Mouse (Mus musculus) kidney, adult 2 months (tissue): ENCODE measurements around the gene Oser1. TPM values are rescaled to one million over a fixed set of nuclear protein-coding genes. Genes with fewer than 3 reads are reported as not detected.
"Not testable (repeated sequence)": the region's sequence is repeated elsewhere in the genome, so short reads cannot be mapped to it uniquely, and the experiment has no call there.

Experiments used
- DNase-seq: peaks from one replicate; pipeline ENCODE4 v3.0.0; 2021
- H3K27ac ChIP-seq: fragments of 200-500 bp; 2 replicates; pipeline ENCODE4 v1.5.1; 2012; ENCODE audit warnings: low read depth, low read length, control low read depth, inconsistent platforms; ENCODE audit not compliant: insufficient read depth
- H3K27me3 ChIP-seq: fragments of 200-500 bp; replicated peaks from 2 replicates; pipeline ENCODE4 v1.6.1; 2012; ENCODE audit warnings: mild to moderate bottlenecking, moderate library complexity, low read length, inconsistent platforms; ENCODE audit not compliant: control insufficient read depth, insufficient read depth
- H3K36me3 ChIP-seq: fragments of 200-500 bp; 2 replicates; pipeline ENCODE4 v1.6.1; 2012; ENCODE audit warnings: mild to moderate bottlenecking, moderate library complexity, low read length, inconsistent platforms; ENCODE audit not compliant: control insufficient read depth, insufficient read depth
- H3K4me1 ChIP-seq: fragments of 200-500 bp; 2 replicates; pipeline ENCODE4 v1.6.1; 2011; ENCODE audit warnings: low read length; ENCODE audit not compliant: control insufficient read depth, insufficient read depth
- H3K4me3 ChIP-seq: fragments of 200-500 bp; 2 replicates; pipeline ENCODE4 v1.5.1; 2011; ENCODE audit warnings: mild to moderate bottlenecking, low read depth, low read length, control low read depth; ENCODE audit not compliant: insufficient read depth
- CTCF ChIP-seq: fragments of 200-500 bp; conservative IDR thresholded peaks from 2 replicates; pipeline ENCODE4 v1.5.1; 2011; ENCODE audit warnings: low read depth, mild to moderate bottlenecking, control low read depth, low read length, moderate library complexity, mixed read lengths; ENCODE audit not compliant: insufficient read depth, insufficient read length
- POLR2A ChIP-seq: fragments of 200-500 bp; IDR thresholded peaks from one replicate; pipeline ENCODE4 v1.6.1; 2011; ENCODE audit warnings: low read depth, low read length, control low read depth
- WGBS: fragments of 180-500 bp; shearing (Covaris S2); methylation state at CpG from one replicate; pipeline ENCODE4 v1.1.7; 2018; 5-methylcytosine and 5-hydroxymethylcytosine counted together
- polyA plus RNA-seq: library from polyadenylated mRNA; depleted of rRNA; stranded (reverse); fragments of >200 nt; gene quantifications from 2 replicates; pipeline ENCODE4 v1.2.3, GENCODE M21; 2012

The Oser1 gene
- polyA plus RNA-seq, 1 experiment = 13.9 TPM

DNA sequence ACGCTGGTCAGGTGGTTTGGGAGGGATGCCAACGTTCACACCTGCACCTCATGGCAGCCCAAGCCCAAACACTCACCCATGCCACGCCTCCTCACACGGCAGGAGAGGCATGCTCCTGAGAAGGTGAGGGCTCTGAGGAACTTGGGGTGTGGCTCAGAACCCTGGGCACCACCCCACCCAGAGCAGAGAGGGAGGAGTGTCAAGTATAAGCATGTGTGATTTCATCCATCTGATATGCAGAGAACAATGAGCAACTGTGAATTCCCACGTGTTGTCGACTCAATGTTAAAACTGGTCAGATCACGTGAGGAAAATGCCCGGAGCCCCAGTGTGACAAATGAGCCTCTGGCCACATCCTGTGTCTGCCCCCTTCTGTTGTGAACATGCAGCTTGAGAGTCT is 42.3 kb upstream of the Oser1 start:
- no peak for TF ChIP-seq POLR2A
- no peak for TF ChIP-seq CTCF
- DNase-seq = no peak
- 70% methylated on average over 8 of the region's 8 CpGs for WGBS
- peaks cover 8% of the 10 kb centered on the region; the same call in 1 of the 2 replicates for H3K4me1 ChIP-seq
- no peak overlapping the region for H3K4me3 ChIP-seq
- no peaks in the 10 kb centered on the region for H3K36me3 ChIP-seq
- H3K27ac ChIP-seq = no peak overlapping the region
- H3K27me3 ChIP-seq = no peaks in the 10 kb centered on the region

DNA sequence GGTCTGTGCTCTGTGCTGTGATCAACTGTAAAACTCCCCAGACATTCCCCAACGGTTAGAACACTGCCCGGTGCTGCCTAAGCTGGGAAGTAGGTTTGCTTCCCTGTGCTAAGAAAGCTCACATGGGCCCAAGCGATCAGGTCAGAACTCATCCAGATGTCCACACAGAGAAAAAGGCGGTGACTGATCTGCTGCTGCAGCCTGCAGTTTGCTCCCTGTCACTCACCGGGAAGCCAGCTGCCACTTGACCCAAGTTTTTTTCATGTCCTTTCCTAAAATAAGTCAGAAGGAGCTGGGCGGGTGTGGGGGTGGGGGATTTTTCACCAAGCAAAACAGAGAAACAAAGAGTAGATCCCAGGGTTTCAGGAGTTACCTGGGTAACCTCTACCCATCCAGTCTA is 40.1 kb upstream of the Oser1 start:
- H3K27ac ChIP-seq = no peak overlapping the region
- WGBS = 65% methylated on average over 6 of the region's 6 CpGs

DNA sequence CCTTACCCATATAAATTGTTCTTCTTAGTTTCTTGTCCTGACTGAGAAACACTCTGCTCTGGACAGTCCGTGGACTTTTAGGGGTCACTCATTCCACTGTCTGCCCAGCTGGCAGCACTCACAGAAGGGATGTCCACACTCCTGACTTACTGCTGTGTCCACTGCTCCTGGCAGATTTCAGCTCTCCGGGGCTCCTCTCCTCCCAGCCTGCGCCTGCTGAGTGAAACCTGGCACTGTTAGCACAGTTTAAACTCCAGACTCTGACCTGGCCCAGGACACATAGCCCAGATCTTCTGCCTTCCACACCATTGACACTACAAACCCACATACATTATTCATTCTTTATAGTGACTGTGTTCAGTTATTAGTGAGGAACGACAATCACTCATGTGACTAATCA is 39.5 kb upstream of the Oser1 start:
- H3K27ac ChIP-seq = no peak overlapping the region
- 53% methylated on average over 4 of the region's 4 CpGs for WGBS
- no peak for TF ChIP-seq POLR2A
- TF ChIP-seq CTCF = no peak
- H3K36me3 ChIP-seq = no peaks in the 10 kb centered on the region
- peak; percentile 14 for DNase-seq
- H3K4me1 ChIP-seq = 0 out of 2 replicates have a peak, but pooled peaks cover 2% of the 10 kb centered on the region
- H3K4me3 ChIP-seq = no peak overlapping the region
- no peaks in the 10 kb centered on the region for H3K27me3 ChIP-seq

More for the DNA sequence above, 40.1 kb upstream of the Oser1 start:
- H3K4me1 ChIP-seq = 0 out of 2 replicates have a peak, but pooled peaks cover 2% of the 10 kb centered on the region
- H3K36me3 ChIP-seq = no peaks in the 10 kb centered on the region
- no peaks in the 10 kb centered on the region for H3K27me3 ChIP-seq
- H3K4me3 ChIP-seq = no peak overlapping the region
- no peak for DNase-seq
- TF ChIP-seq CTCF (no peak), POLR2A (no peak)

DNA sequence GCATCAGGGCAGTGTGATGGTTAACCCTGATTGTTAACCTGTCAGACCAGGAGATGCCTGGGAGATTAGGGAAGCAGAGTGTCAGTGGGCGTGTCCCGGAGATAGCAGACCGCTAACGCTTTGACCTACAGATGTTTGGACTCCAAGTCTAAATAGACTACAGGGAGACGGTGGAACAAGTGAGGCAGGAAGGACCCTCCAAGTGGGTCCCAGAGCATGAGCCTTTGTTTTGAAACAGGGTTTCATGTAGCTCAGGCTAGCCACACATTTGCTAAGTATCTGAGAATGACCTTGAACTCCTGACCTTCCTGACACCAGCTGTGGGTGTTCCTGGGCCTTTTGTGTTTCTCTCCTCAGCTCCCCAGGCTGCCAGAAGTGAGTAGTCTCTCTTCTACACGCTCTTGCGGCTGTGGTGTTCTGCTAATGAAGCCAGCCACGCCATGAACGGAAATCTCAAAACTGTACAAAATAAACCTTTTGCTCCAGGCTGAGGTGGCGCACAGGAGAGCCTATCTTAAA is 38.8 kb upstream of the Oser1 start:
- Histone ChIP-seq H3K27ac (no peak overlapping the region), H3K4me1 (0 out of 2 replicates have a peak, but pooled peaks cover 2% of the 10 kb centered on the region), H3K27me3 (no peaks in the 10 kb centered on the region), H3K4me3 (no peak overlapping the region), H3K36me3 (no peaks in the 10 kb centered on the region)
- no peak for TF ChIP-seq CTCF
- no peak for TF ChIP-seq POLR2A
- no peak for DNase-seq
- 67% methylated on average over 10 of the region's 10 CpGs for WGBS

DNA sequence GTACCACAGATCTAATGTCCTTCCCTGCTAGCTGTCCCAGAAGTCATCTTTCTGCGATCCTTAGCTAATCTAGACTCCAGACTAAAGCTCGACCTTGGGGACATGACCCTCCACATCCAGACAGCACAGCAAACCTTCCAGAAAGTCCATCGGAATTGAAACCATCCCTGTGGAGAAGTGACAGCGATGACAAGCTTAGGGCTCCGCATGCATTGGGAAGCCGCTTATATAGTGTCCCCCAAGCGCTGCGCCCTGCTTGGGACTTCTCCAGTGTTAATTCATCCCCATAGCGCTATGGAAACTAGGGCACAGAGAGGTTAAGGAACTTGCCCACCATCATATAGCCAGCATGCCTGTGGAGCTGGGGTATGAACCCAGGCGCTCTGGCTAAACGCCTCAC is 38.3 kb upstream of the Oser1 start:
- Histone ChIP-seq H3K4me1 (0 out of 2 replicates have a peak, but pooled peaks cover 2% of the 10 kb centered on the region), H3K27ac (no peak overlapping the region), H3K36me3 (no peaks in the 10 kb centered on the region), H3K27me3 (no peaks in the 10 kb centered on the region), H3K4me3 (no peak overlapping the region)
- 84% methylated on average over 11 of the region's 11 CpGs for WGBS
- TF ChIP-seq POLR2A (no peak), CTCF (no peak)
- DNase-seq = no peak

DNA sequence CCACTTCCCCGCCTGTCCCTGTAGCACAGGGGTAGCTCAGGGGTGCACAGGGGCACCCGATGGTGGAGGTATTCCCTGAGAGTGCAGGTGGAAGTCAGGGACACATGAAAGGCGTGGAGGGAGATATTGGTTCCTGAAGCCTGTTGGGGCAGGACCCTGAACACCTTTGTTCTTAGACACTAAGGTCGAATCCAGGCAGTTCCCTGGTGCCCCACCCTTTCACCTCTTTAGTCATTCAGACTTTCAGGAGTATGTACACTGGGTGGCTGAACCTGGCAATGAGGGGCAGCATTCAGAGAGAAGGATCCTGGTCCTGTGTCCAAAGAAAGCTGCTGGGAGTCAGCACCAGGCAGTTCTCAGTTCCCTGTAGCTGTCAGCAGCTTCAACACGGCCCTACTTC is 37.9 kb upstream of the Oser1 start:
- H3K27ac ChIP-seq = no peak overlapping the region
- 88% methylated on average over 5 of the region's 5 CpGs for WGBS
- TF ChIP-seq POLR2A = no peak
- no peak for TF ChIP-seq CTCF
- H3K4me3 ChIP-seq = no peak overlapping the region
- H3K36me3 ChIP-seq = no peaks in the 10 kb centered on the region
- 0 out of 2 replicates have a peak, but pooled peaks cover 2% of the 10 kb centered on the region for H3K4me1 ChIP-seq
- no peaks in the 10 kb centered on the region for H3K27me3 ChIP-seq
- DNase-seq = no peak

DNA sequence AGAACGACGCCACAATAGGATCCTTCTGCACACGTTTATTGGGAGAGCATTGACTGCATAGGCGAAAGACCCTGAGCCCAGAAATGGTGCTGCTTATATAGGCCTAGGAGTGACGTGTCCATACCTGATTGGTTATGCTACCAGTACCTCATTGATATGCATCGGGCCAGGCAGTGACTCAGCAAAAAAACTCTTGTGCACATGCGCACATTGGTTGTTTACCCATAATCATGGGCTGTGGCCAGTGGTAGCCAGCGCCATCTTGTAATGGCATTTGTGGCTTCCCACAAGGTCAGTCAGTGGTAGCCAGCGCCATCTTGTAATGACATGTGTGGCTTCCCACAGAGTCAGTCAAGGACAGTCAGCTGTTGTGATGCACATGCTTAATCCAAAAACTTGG is 36.8 kb upstream of the Oser1 start:
- not testable (repeated sequence) for H3K4me1 ChIP-seq, DNase-seq, H3K36me3 ChIP-seq, H3K27me3 ChIP-seq, H3K27ac ChIP-seq, H3K4me3 ChIP-seq
- WGBS = 97% methylated on average over 9 of the region's 9 CpGs
